Mouse (Mus musculus): Measurements from ENCODE around the gene Slc2a9.

GRCm38 (mm10) chr5:38356927-38357326 lies 146.0 kb downstream of the Slc2a9 start:
- no peak for TF ChIP-seq GATA1 (IDR thresholded peaks at IDR 0.05; ENCODE audit: low read length)
- TF ChIP-seq TAL1 (IDR thresholded peaks at IDR 0.05; ENCODE audit: low read length): no peak

All from erythroblast, embryonic 14.5 days (primary cell).